Mouse (Mus musculus) skeletal muscle tissue, adult 2 months (tissue): Measurements from ENCODE around the gene Slc30a9.

Source experiments
- DNase-seq: peaks from one replicate; pipeline ENCODE4 v3.0.0-alpha.2; 2012; ENCODE audit warnings: low read depth, low spot score

Gene Slc30a9

GRCm38 (mm10) chr5:67306698-67307521, at the start of gene Slc30a9:
TSS of gene Slc30a9 (plus strand) at chr5:67306955.
- DNase-seq, result peak; percentile 83

GRCm38 (mm10) chr5:67258473-67258872, 48.3 kb upstream of the Slc30a9 start:
- DNase-seq, result no peak

- no peak for DNase-seq
Observed at GRCm38 (mm10) chr5:67260159-67260530, 46.6 kb upstream of the Slc30a9 start.

- peak; percentile 93 for DNase-seq
Observed at GRCm38 (mm10) chr5:67260531-67261371, 46.0 kb upstream of the Slc30a9 start, which contains the start of gene Tmem33. TSS of gene Tmem33 (plus strand) at chr5:67260565.

GRCm38 (mm10) chr5:67262964-67263363, 43.8 kb upstream of the Slc30a9 start:
- no peak for DNase-seq

GRCm38 (mm10) chr5:67266106-67266505, 40.6 kb upstream of the Slc30a9 start:
- DNase-seq, result no peak

- no peak for DNase-seq
Observed at GRCm38 (mm10) chr5:67269309-67269708, 37.4 kb upstream of the Slc30a9 start.

- no peak for DNase-seq
Observed at GRCm38 (mm10) chr5:67279407-67279806, 27.3 kb upstream of the Slc30a9 start.

GRCm38 (mm10) chr5:67279840-67280239, 26.9 kb upstream of the Slc30a9 start:
- DNase-seq, result no peak

- DNase-seq, result no peak
Observed at GRCm38 (mm10) chr5:67280400-67280799, 26.4 kb upstream of the Slc30a9 start.

GRCm38 (mm10) chr5:67295029-67295428, 11.7 kb upstream of the Slc30a9 start:
- DNase-seq, result no peak

- DNase-seq, result no peak
Observed at GRCm38 (mm10) chr5:67295682-67296081, 11.1 kb upstream of the Slc30a9 start.

GRCm38 (mm10) chr5:67296171-67296570, 10.6 kb upstream of the Slc30a9 start:
- DNase-seq, result no peak

- no peak for DNase-seq
Observed at GRCm38 (mm10) chr5:67297026-67297813, 9.5 kb upstream of the Slc30a9 start.

- no peak for DNase-seq
Observed at GRCm38 (mm10) chr5:67299847-67300412, 6.8 kb upstream of the Slc30a9 start.

- no peak for DNase-seq
Observed at GRCm38 (mm10) chr5:67300926-67301597, 5.7 kb upstream of the Slc30a9 start.

GRCm38 (mm10) chr5:67301722-67302331, 4.9 kb upstream of the Slc30a9 start:
- no peak for DNase-seq

GRCm38 (mm10) chr5:67303816-67304215, 2.9 kb upstream of the Slc30a9 start:
- no peak for DNase-seq

GRCm38 (mm10) chr5:67307659-67308222, 986 bp downstream of the Slc30a9 start:
- no peak for DNase-seq
